Mouse (Mus musculus) cerebellum, adult 11 months (tissue): Measurements from ENCODE around the gene Lrrc8b.

Experiments used
- DNase-seq: peaks from one replicate; pipeline ENCODE4 v3.0.0; 2022

Lrrc8b gene

GRCm38 (mm10) chr5:105425587-105425986 is 10.0 kb downstream of the Lrrc8b start:
- DNase-seq: no peak

- DNase-seq: no peak
These were observed 11.8 kb downstream of the Lrrc8b start for GRCm38 (mm10) chr5:105427326-105427725.

- DNase-seq: peak; percentile 38
These were observed 12.8 kb downstream of the Lrrc8b start for GRCm38 (mm10) chr5:105428265-105428974.

GRCm38 (mm10) chr5:105430148-105430547 is 14.6 kb downstream of the Lrrc8b start:
- no peak for DNase-seq

GRCm38 (mm10) chr5:105439608-105440007 is 24.0 kb downstream of the Lrrc8b start:
- no peak for DNase-seq

- no peak for DNase-seq
These were observed 25.5 kb downstream of the Lrrc8b start for GRCm38 (mm10) chr5:105440992-105441535.

- DNase-seq: no peak
These were observed 26.8 kb downstream of the Lrrc8b start for GRCm38 (mm10) chr5:105442212-105443000.

- DNase-seq: no peak
These were observed 27.7 kb downstream of the Lrrc8b start for GRCm38 (mm10) chr5:105443057-105443815.

GRCm38 (mm10) chr5:105445686-105446085 is 30.1 kb downstream of the Lrrc8b start:
- DNase-seq: no peak

GRCm38 (mm10) chr5:105454105-105454504 is 38.5 kb downstream of the Lrrc8b start:
- no peak for DNase-seq

GRCm38 (mm10) chr5:105459077-105459476 is 43.5 kb downstream of the Lrrc8b start:
- no peak for DNase-seq

- no peak for DNase-seq
These were observed 45.0 kb downstream of the Lrrc8b start for GRCm38 (mm10) chr5:105460551-105460950.

GRCm38 (mm10) chr5:105461076-105461475 is 45.5 kb downstream of the Lrrc8b start:
- DNase-seq: no peak

GRCm38 (mm10) chr5:105464671-105465070 is 49.1 kb downstream of the Lrrc8b start:
- no peak for DNase-seq

GRCm38 (mm10) chr5:105465550-105465949 is 50.0 kb downstream of the Lrrc8b start:
- no peak for DNase-seq

GRCm38 (mm10) chr5:105466471-105466902 is 50.9 kb downstream of the Lrrc8b start:
- no peak for DNase-seq

GRCm38 (mm10) chr5:105467271-105467670 is 51.7 kb downstream of the Lrrc8b start:
- no peak for DNase-seq

GRCm38 (mm10) chr5:105472983-105473705 is 57.6 kb downstream of the Lrrc8b start:
- DNase-seq: no peak

- DNase-seq: no peak
These were observed 62.0 kb downstream of the Lrrc8b start for GRCm38 (mm10) chr5:105477527-105477926.

- DNase-seq: no peak
These were observed 64.1 kb downstream of the Lrrc8b start for GRCm38 (mm10) chr5:105479673-105480072.

GRCm38 (mm10) chr5:105480561-105480960 is 65.0 kb downstream of the Lrrc8b start:
- no peak for DNase-seq

- DNase-seq: no peak
These were observed 68.1 kb downstream of the Lrrc8b start for GRCm38 (mm10) chr5:105483632-105484031.
